Mouse (Mus musculus) T-helper 1 cell (primary cell): ENCODE measurements around the gene Kcng3.

Source experiments
- in situ Hi-C: fragments of 300-600 bp; cut with MboI, MseI; formaldehyde crosslinking; loops from one replicate; pipeline ENCODE4 v1.15.1; 2025; ENCODE audit warnings: high pct_unique_total_duplicates

Kcng3 gene

DNA sequence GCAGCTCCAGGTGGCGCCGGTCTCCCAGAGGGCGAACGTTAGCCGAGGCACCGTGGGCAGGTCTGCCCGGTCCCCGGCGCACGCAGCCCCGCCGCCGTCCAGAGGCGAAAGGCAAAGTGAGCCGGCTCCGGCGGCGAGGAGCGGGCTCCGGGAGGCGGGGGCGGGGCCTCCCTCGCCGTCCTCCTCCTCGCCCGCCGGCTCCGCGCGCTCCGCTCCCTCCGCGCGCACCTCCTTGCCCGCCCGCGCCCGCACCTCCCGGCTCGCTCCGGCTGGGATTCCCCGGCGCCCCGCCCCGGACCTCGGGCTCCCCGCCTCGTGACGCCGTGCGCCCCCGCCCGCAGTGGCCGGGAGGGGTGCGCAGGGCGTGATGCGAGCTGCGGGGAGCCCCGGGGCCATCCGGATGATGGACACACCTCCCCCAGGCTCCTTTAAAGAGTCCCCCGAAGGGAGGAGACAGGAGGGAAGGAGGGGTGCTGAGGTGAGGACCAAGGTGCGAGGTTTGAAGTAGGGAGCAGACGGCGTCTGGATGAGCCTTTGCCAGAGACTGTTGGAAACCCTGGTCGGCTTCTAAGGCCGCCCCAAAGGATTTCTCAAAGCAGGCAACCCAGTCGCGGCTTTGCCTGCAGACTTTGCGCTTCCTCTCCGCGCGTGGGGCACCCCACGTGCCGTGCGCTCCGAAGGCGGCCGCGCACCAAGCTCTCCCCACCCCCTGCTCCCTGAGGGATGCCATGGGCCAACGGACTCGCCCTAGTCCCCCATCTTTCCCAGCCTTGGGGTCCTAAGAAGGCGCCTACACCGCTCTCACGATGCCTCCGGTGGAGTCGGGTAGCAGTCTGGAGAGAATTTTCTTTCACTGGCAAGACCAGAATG, at the start of gene Kcng3:
Kcng3 (minus strand) TSS at position 113 of the 870 bp plus-strand sequence.
- in situ Hi-C loops = no loop called here

GRCm38 (mm10) chr17:83677370-83677769, 45.7 kb upstream of the Kcng3 start:
- in situ Hi-C loops = no loop called here

GRCm38 (mm10) chr17:83672685-83673084, 41.0 kb upstream of the Kcng3 start:
- in situ Hi-C loops = no loop called here

DNA sequence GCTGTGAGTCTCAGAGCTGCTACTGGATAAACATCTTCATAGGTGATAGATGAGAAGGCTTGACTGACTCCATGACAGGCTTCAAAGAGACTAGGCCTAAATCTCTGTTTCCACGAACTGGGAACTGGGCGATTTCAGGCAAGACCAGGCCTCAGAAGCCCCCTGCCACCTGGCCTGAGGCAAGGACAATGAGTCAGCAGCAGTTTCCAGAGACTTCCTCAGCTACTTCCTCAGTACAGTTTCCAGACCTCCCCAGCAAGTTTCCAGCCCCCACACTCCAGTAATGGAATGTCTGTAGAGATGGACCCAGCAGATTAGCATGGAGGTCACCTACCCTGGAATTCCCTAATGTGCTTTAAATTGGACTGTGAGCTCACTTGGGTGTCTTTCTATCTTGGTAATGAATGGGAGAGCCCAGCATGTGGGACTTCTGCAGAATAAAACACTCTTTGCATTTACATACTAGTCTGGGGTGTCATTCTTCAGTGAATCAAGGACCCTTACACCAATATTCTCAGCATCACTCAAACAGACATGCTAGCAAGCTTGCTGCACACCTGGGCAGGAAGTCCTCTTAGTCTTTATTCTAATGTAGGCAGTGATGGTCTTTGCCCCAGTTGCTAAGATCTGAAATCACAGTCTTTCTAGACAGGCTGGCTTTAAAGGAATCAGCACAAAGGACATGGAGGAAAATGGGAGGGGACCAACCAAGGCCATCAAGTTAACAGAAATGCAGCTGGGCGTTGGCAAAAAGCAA, 36.4 kb upstream of the Kcng3 start:
- in situ Hi-C loops = no loop called here

GRCm38 (mm10) chr17:83666597-83667287, 35.0 kb upstream of the Kcng3 start:
- in situ Hi-C loops = no loop called here

GRCm38 (mm10) chr17:83664761-83665160, 33.1 kb upstream of the Kcng3 start:
- in situ Hi-C loops = no loop called here

DNA sequence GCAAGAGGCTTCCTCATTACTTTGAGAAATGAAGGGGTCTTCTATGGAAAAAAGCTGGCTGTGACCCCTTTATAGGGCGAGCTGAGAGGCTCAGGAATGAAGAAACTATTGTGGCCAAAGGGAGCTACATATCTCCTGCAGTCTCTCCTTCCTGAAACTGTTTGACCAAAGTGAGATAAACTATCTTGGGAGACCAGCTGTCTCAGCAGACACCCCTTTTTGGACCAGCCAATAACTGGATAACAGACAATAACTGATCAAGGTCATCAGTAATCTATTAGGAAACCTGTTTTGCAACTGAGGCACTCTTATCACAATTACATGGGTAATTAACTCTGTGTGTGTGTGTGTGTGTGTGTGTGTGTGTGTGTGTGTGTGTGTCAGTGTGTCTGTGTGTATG, 27.2 kb upstream of the Kcng3 start:
- in situ Hi-C loops = no loop called here

DNA sequence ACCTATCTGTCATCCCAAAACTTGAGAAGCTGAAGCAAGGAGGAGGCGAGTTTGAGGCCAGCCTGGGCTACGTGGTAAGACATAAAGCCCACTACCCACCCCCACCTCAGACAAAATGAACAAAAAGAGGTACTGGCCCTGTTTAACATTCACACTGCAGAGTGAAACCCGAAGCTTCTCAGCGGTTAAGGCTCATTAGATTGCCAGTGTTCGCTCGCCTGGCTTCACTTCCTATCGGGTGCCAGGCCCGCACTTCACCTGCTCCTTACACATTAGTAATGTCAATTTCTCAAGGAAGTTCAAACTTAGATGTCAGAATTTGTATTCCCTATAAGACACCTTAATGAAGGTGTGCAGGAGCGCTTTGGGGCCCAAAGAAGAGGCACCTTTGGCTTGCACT, 25.7 kb upstream of the Kcng3 start:
- in situ Hi-C loops = no loop called here

GRCm38 (mm10) chr17:83655732-83656131, 24.0 kb upstream of the Kcng3 start:
- in situ Hi-C loops = no loop called here

DNA sequence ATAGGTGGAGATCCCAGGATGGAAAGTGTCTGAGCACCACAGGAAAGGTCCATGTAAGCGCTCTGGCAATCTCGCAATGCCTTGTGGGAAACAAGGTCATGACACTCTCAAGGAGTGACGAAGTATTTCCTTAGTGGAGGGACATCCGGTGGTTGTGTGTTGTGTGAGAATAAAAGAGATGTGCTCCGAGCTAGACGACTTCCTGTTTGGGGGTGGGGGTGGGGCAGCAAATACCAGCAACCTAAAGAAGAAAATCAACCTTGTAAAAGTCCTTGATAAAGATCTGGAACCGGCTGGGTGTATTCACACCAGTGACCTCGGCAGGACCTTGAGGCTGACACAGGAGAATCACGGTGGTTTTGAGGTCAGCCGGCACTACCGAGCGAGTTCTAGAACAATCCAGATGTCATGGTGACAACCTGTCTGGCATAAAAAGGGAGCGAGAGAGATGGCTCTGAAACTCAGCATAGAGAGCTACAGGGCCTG, 23.0 kb upstream of the Kcng3 start:
- in situ Hi-C loops = loop anchor here (5.0 kb wide), 2 partner anchors 43 to 73 kb away; no protein-coding TSS in a partner anchor

GRCm38 (mm10) chr17:83653635-83654034, 21.9 kb upstream of the Kcng3 start:
- in situ Hi-C loops = loop anchor here (5.0 kb wide), 2 partner anchors 44 to 74 kb away; no protein-coding TSS in a partner anchor

- in situ Hi-C loops = loop anchor here (5.0 kb wide), 2 partner anchors 46 to 76 kb away; no protein-coding TSS in a partner anchor
Observed at GRCm38 (mm10) chr17:83650932-83651682, 19.4 kb upstream of the Kcng3 start.

DNA sequence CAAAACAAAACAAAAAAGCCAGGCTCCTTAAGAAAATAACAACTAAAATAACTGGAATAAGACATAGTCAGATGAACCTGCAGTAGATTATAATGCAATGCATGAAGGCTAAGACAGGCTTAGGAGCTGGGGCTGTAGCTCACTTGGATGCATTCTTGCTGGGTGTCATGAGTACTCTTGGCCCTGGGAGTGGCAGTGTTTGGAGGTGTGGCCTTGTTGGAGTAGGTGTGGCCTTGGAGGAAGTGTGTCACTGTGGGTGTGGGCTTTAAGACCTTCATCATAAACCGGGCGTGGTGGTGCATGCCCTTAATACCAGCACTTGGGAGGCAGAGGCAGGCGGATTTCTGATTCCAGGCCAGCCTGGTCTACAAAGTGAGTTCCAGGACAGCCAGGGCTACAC, 18.3 kb upstream of the Kcng3 start:
- in situ Hi-C loops = loop anchor here (5.0 kb wide), 2 partner anchors 47 to 77 kb away; no protein-coding TSS in a partner anchor

- in situ Hi-C loops = no loop called here
Observed at GRCm38 (mm10) chr17:83647413-83647812, 15.7 kb upstream of the Kcng3 start.

DNA sequence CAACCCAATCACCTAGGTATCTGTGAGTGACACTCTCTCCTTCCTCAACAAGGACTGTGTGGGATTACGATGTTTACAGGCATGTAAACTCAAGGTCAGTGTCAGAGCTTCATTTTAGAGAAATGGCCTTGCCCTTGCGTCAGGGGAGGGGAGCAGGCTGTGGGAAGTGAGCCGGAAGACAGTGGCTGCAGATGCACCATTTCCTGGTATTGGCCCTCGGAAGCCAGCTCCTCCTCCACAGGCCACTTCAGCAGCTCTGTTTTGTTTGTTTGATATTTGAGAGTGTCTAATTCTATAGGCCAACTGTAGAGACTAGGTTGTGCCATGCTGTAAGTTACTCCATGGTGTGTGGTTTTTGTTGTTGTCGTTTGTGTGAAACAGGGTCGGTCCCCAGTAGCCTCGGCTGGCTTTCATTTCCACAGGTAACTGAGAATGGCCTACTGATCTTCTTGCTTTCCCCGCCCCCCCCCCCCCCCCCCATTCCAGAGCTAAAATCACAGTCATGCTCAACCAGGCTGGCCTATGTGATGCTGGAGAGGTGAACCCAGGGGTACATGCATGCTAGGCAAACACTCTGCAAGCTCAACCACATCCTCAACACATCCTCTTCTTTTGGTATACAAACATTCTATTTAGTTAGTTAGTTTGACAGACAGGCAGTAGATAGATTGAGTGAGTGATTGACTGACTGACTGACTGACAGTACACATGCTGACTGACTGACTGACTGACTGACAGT, 14.9 kb upstream of the Kcng3 start:
- in situ Hi-C loops = no loop called here

- in situ Hi-C loops = no loop called here
Observed at GRCm38 (mm10) chr17:83645226-83645808, 13.6 kb upstream of the Kcng3 start.

- in situ Hi-C loops = no loop called here
Observed at GRCm38 (mm10) chr17:83637393-83637792, 5.7 kb upstream of the Kcng3 start.

DNA sequence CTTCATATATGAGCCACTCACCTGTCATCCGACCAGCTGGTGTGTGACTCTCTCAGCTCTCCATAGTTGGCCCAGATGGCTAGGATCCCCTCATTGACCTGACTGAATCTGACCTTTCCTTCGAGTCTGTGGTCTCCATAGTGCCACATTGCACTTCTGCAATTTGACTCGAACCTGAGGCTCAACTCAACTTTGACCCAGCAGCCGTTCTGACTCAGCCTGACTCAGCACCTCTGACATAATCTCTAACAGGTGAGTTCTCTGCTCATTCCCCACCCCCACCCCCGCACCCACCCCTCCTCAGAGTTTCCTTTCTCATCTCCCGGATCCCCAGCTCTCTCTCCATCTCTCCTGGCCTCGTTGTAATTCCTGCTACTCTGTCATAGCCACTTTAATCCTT, 4.7 kb upstream of the Kcng3 start:
- in situ Hi-C loops = no loop called here

DNA sequence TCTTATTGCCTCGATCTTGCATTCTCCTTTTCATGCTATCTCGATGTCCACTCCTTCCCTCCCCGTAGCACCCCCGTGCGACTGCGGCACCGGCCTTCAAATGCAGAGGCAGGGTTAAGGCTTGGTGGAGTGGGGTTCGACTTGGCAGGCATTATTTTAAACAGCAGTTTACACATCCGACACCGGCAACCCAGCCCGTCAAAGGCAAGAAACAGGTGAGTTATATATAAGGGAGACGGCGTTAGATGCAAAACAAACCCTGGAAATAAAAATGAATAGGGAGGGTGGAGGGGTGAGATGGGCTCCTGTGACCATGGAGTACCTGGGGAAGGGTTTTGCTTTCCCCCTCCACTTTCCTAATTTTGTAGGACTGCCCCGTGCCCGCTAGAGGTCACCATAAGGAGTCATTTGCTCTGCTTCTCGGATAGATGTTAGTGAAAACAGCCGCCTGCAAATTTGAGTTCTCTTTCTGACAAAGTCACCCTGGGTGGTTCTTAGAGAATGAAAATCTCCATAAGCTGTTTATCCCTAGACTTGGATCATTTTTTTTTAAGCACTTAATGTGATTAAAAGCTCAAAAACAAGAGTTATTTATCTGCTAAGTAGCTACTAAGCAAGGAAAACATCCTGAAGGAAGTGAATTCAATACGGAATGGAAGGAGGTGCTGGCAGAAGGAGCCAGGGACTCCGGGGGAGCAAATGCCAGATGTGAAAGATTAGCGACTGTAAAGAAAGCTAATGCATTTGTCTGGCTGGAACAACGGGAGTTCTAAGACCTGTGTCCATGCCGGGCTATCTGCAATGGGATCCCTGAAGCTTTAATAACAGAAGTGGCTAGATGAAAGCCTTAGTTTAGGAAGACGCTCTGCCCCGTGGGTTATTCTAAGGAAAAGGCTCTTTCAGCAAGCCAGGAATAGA, 1.2 kb upstream of the Kcng3 start:
- in situ Hi-C loops = no loop called here
